Mouse (Mus musculus): ENCODE results near the gene Sbf2.
A peak's percentile ranks its signal among the peaks of the same experiment; 100 is the strongest.
"Not testable (repeated sequence)": the region's sequence is repeated elsewhere in the genome, so short reads cannot be mapped to it uniquely, and the experiment has no call there.

Gene Sbf2

GRCm38 (mm10) chr7:110614133-110615063, at the start of gene Sbf2:
Gene Sbf2, minus strand, starts transcription at chr7:110614922.
- no peak for DNase-seq (ENCODE audit: low read depth)

- no peak for DNase-seq (ENCODE audit: low read depth)
These were observed 43.7 kb upstream of the Sbf2 start for GRCm38 (mm10) chr7:110658378-110658928.

- DNase-seq (ENCODE audit: low read depth), result no peak
These were observed 41.2 kb upstream of the Sbf2 start for GRCm38 (mm10) chr7:110655966-110656365.

- DNase-seq (ENCODE audit: low read depth), result no peak
These were observed 40.5 kb upstream of the Sbf2 start for GRCm38 (mm10) chr7:110655230-110655629.

GRCm38 (mm10) chr7:110651091-110651490, 36.4 kb upstream of the Sbf2 start:
- DNase-seq (ENCODE audit: low read depth), result no peak

GRCm38 (mm10) chr7:110650491-110650890, 35.8 kb upstream of the Sbf2 start:
- DNase-seq (ENCODE audit: low read depth), result no peak

- no peak for DNase-seq (ENCODE audit: low read depth)
These were observed 34.6 kb upstream of the Sbf2 start for GRCm38 (mm10) chr7:110649133-110649987.

GRCm38 (mm10) chr7:110648455-110649085, 33.8 kb upstream of the Sbf2 start:
- DNase-seq (ENCODE audit: low read depth), result no peak

GRCm38 (mm10) chr7:110647559-110648454, 33.1 kb upstream of the Sbf2 start:
- no peak for DNase-seq (ENCODE audit: low read depth)

GRCm38 (mm10) chr7:110646611-110647407, 32.1 kb upstream of the Sbf2 start:
- DNase-seq (ENCODE audit: low read depth), result no peak

- DNase-seq (ENCODE audit: low read depth), result no peak
These were observed 31.1 kb upstream of the Sbf2 start for GRCm38 (mm10) chr7:110645859-110646258.

- DNase-seq (ENCODE audit: low read depth), result peak; percentile 22
These were observed 30.6 kb upstream of the Sbf2 start for GRCm38 (mm10) chr7:110645311-110645710.

- not testable (repeated sequence) for DNase-seq (ENCODE audit: low read depth)
These were observed 25.2 kb upstream of the Sbf2 start for GRCm38 (mm10) chr7:110639958-110640357.

GRCm38 (mm10) chr7:110639291-110639915, 24.7 kb upstream of the Sbf2 start:
- DNase-seq (ENCODE audit: low read depth), result no peak

- DNase-seq (ENCODE audit: low read depth), result no peak
These were observed 23.8 kb upstream of the Sbf2 start for GRCm38 (mm10) chr7:110638305-110639110.

GRCm38 (mm10) chr7:110636559-110636958, 21.8 kb upstream of the Sbf2 start:
- DNase-seq (ENCODE audit: low read depth), result no peak

- DNase-seq (ENCODE audit: low read depth), result no peak
These were observed 21.2 kb upstream of the Sbf2 start for GRCm38 (mm10) chr7:110635929-110636328.

- no peak for DNase-seq (ENCODE audit: low read depth)
These were observed 16.6 kb upstream of the Sbf2 start for GRCm38 (mm10) chr7:110631136-110631888.
